Mouse (Mus musculus): ENCODE data around the gene Ncoa5.

- TF ChIP-seq POLR2A (IDR thresholded peaks at IDR 0.05; ENCODE audit: borderline replicate concordance, low read depth, low read length): no peak
- peak; percentile 31; the same call in 1 of the 2 replicates for TF ChIP-seq CTCF (IDR thresholded peaks at IDR 0.05; ENCODE audit: low read depth, low read length)
Measured at GRCm38 (mm10) chr2:164957548-164958315, 76.9 kb downstream of the Ncoa5 start.
